Mouse (Mus musculus) layer of hippocampus, adult 9-11 months (tissue): ENCODE measurements around the gene Asic1.
"Not testable (repeated sequence)": the region's sequence is repeated elsewhere in the genome, so short reads cannot be mapped to it uniquely, and the experiment has no call there.

Experiments
- DNase-seq: peaks from one replicate; pipeline ENCODE4 v3.0.0; 2022

The Asic1 gene

DNA sequence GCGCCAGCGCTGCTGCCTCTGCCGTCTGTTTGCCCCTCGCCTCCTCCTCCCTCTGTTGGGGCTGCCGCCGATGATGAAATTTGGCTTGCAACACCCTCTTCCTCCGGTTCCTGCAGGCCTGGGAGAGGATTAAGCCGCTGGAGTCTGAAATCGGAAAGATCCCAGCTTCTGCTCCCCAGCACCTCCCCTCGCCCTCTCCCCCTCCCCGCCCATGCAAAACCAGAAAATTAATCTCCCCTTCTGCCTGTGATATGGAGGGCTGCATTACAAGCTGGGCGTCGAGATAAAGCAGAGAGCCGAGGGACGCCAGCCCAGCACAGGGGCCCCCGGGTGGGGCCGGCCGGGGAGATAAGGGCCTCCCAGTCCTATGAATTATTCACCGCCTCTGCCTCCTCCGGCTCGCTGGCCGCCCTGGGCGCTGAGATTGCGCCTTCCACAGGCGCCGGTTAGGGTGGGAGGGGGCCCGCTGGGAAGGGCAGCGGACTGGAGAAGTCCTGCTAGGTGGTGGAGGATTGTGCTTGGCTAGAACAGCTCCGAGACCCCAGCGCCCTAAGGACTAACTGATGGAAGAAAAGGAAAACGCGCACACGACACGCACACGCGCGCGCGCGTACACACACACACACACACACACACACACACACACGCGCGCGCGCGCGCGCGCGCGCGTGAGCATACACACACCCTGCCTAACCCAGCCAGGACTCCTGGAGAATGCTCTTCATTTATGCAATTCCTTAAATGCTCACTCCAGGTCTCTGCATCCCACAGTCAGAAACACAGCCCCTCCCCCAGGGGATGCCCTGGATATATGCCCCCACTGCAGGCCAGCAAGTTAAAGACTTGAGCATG lies 5.3 kb upstream of the Asic1 start:
- peak; percentile 83 for DNase-seq

DNA sequence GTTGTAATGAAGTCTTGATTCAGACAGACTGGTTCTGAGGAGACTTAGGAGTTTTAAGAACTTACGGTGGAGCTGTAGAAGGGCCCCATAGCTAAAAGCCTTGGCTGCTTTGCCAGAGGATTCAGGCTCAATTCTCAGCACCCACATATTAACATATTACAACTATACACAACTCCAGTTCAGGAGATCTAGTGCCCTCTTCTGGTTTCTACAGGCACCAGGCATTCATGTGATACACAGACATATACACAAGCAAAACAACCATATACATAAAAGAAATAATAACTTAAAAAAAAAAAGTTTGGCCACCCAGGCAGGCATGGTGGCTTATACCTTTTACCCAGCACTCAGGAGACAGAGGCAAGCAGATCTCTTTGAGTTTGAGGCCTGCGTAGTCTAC lies 2.6 kb upstream of the Asic1 start:
- no peak for DNase-seq

- DNase-seq, result peak; percentile 64
These were observed 1.3 kb upstream of the Asic1 start for GRCm38 (mm10) chr15:99668881-99669280.

DNA sequence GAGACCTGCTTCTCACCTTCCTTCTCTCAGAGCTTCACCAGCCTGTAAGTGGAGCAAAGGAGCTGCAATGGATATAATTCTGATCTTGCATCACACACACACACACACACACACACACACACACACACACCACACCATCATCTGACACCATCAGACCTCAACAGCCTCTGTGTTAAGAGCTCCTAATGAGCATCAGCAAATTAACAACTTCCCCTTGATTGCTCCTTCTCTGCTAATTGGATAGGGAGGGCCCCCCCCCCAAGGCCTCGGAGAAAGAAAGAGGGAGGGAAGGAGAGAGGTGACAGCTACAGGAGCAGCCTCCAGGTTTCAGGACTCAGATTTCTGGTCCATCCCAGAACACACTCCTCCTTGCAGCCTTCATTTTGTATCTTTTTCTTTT lies 776 bp upstream of the Asic1 start:
- DNase-seq, result no peak

GRCm38 (mm10) chr15:99670964-99671670 lies 949 bp downstream of the Asic1 start:
- DNase-seq, result no peak

- no peak for DNase-seq
These were observed 1.6 kb downstream of the Asic1 start for GRCm38 (mm10) chr15:99671783-99672182.

DNA sequence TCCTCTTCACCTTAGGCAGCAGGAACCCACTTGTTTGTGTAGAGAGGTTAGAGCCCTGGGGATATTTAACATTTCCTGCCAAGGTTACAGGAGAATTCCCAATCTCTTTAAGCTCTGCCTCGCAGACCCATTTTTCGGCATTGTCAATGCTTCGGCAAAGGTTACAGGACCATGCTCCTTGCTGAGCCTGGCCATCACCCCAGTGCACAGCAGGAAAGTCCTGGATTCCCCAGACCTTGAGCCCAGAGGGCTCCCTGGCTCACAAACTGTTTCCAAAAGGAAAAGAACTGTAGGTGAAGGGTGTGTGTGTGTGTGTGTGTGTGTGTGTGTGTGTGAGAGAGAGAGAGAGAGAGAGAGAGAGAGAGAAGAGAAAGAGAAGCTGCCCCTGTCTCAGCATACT lies 4.7 kb downstream of the Asic1 start:
- DNase-seq, result no peak

DNA sequence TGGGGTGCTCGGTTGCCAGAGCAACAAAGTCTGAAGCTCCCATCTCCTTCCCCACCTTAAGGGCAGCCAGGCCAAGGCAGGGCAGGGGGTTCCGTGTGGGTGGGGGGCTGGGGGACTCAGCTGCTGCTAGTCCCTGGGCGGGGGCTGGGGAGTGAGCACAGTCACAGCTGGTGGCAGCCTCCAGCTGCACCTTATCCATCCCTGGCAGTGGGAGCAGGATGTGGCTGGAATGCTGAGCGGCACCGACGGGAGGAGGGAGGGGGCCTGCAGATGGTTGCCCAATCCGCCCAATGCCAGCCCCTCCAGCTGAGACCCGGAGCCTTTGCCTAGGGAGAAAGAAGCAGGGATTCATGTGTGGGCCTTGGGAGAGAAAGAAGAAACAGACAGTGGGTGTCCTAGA lies 6.9 kb downstream of the Asic1 start:
- DNase-seq, result no peak

DNA sequence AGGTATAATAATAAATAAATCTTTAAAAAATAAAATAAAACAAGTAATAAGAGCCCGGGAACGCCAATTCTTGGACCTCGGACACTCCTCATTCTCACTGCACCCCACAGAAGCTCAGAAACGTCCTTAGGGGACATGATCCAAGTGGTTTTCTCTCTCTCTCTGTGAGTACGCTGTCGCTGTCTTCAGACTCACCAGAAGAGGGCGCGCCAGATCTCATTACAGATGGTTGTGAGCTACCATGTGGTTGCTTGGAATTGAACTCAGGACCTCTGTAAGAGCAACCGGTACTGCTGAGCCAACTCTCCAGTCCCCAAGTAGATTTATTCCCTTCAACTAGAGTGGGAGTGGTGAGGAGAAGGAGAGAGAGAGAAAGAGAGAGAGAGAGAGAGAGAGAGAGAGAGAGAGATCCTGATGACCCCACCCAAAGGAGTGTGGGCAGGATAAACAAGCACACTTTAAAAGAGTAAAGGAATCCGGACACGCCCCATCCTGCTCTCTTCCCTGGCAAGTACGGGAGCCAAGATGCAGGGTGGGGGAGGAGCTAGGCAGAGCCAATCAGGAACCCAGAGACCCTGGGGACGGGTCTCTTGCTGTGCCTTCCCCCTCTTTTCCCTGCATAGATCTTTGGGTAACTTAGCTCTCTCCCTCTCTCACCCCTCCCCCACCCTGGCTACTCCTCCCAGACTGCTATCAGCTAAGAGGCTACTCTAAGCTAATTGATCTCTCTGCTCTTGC lies 8.1 kb downstream of the Asic1 start:
- DNase-seq, result no peak

DNA sequence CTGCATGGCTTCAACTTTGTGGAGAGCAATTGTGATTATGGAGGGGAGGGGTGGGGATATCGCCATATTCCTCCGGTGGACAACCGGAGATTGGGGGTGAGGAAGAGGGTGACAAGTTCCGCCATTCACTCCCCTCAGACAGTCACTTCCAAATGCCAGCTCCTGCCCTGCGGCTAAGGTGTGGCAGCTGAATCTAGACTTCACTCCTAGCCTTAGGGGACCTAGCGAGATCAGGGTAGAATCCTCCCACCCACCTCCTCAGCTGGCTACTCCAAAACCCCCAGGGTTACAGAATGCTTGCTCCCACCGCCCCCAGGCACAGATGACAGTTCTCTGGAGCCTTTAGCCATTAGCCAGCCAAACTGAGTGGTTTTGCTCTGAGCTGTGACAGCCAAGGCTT lies 8.8 kb downstream of the Asic1 start:
- DNase-seq, result no peak

GRCm38 (mm10) chr15:99682880-99683279 lies 12.7 kb downstream of the Asic1 start:
- no peak for DNase-seq

- no peak for DNase-seq
These were observed 14.0 kb downstream of the Asic1 start for GRCm38 (mm10) chr15:99684156-99684555.

GRCm38 (mm10) chr15:99688712-99689111 lies 18.5 kb downstream of the Asic1 start:
- no peak for DNase-seq

DNA sequence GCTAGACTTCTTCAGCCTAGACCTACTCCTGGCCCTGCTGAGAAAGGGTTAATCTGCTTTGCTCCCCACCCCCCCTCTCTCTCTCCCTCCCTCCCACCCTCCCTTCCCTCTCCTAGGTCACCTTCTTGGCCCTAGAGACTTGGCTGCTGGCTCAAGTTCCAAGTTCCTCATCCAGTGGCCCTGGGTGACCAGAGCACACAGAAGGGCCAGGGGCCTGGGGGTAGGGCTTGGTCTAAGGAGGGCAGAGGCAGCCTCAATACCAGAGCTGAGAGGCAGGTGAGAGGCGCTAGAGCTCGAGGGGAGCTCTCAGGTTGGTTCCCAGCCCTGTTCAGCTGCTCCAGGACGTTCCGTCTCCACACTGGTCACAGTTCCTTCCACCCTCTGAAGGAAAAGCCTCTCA lies 20.8 kb downstream of the Asic1 start:
- DNase-seq, result no peak

DNA sequence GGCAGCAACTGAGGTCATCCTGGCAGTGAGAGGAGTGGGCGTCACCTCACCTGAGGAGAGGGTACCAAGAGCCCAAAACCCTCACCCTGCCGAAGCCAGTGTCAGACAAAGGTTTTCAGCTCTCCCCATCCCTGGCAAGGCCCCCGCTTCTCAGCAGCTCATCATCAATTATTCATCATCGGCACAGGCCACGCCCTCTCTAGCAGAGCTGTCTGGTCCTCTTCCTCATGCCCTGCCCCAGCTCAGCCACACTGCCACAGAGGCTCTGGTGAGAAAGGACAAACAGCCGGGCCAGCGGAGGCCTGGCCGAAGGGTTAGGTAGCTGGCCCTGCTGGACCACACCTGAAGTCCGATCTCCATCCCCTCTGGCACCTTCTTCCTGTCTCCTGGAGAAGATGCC lies 21.8 kb downstream of the Asic1 start:
- DNase-seq, result no peak

DNA sequence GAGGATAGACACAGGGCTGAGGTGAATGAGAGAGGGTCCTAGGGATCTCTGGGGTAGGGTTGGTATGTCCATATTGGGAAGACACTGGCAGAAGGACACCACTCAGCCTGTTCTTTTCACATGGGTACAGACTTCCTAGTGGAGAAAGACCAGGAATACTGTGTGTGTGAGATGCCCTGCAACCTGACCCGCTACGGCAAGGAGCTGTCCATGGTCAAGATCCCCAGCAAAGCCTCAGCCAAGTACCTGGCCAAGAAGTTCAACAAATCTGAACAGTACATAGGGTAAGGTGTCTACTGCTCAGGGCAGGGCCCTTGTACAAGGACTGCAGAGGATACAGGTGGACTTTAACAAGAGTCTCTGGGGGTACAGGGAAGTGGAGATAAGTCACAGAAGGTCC lies 27.1 kb downstream of the Asic1 start:
- DNase-seq, result no peak

DNA sequence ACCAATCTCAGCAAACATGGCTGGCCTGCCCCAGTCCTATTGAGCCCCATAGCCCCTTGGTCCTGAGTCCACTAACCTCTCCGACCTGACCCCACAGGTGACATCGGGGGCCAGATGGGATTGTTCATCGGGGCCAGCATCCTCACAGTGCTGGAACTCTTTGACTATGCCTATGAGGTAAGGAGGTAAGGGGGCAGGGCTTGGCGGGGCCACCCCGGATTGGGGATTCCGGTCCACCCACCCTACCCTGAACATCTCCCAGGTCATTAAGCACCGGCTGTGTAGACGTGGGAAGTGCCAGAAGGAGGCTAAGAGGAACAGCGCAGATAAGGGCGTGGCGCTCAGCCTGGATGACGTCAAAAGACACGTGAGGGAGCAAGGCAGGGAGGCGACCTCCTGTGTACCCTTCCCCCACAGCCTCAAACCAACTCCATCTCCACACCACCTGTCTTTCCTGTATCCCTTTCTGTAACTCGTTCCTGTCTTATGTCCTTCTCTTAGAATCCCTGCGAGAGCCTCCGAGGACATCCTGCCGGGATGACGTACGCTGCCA lies 28.4 kb downstream of the Asic1 start:
- no peak for DNase-seq

- no peak for DNase-seq
These were observed 29.5 kb downstream of the Asic1 start for GRCm38 (mm10) chr15:99699715-99700114.

- DNase-seq, result no peak
These were observed 30.3 kb downstream of the Asic1 start for GRCm38 (mm10) chr15:99700219-99701106.

DNA sequence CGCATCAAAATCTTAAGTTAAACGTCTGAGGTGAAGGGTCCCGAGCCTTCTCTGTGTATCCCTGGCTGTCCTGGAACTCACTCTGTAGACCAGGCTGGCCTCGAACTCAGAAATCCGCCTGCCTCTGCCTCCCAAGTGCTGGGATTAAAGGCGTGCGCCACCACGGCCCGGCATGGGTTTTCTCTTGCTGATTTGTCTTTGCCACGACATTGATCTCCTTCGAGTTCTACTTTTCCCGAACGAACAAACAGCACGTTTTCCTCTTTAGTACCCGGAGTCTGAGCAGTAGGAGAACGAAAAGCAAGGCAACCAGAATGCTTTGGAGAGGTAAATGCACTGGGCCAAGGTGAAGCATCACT lies 31.5 kb downstream of the Asic1 start:
- DNase-seq, result not testable (repeated sequence)

GRCm38 (mm10) chr15:99701999-99702900 lies 32.1 kb downstream of the Asic1 start, which contains the start of gene Smarcd1:
Gene Smarcd1 (plus strand): TSS chr15:99702129.
- peak; percentile 94 for DNase-seq
